Mouse (Mus musculus): ENCODE results near the gene Hspd1. TPM values are rescaled to one million over a fixed set of nuclear protein-coding genes. Genes with fewer than 3 reads are reported as not detected.
A peak's percentile ranks its signal among the peaks of the same experiment; 100 is the strongest.

Gene Hspd1
- polyA plus RNA-seq, 1 experiment from 2014 or later, result 295 TPM

GRCm38 (mm10) chr1:55089498-55090064, 1.5 kb upstream of the Hspd1 start:
- no peak overlapping the region for H3K27ac ChIP-seq (ENCODE audit: low read length)
- no peak overlapping the region for H3K9ac ChIP-seq (replicated peaks; ENCODE audit: low read depth, low read length)
- no peak overlapping the region for H3K4me3 ChIP-seq (replicated peaks; ENCODE audit: low read length)
- peak overlapping the region; percentile 80 for H3K4me2 ChIP-seq (ENCODE audit: low read length)
- peaks cover 6% of the 10 kb centered on the region; the same call in 1 of the 2 replicates for H3K36me3 ChIP-seq (ENCODE audit: control insufficient read depth, insufficient read depth)
- 91% methylated on average over 5 of the region's 5 CpGs for WGBS
- peaks cover 32% of the 10 kb centered on the region for H3K4me1 ChIP-seq (replicated peaks; ENCODE audit: control insufficient read depth, insufficient read depth, low read length)
- no peak for ATAC-seq
- no peaks in the 10 kb centered on the region for H3K9me3 ChIP-seq (ENCODE audit: control insufficient read depth, low read length)
- H3K27me3 ChIP-seq (replicated peaks; ENCODE audit: control insufficient read depth, insufficient read depth, low read length), result no peaks in the 10 kb centered on the region

- no peak for ATAC-seq
- 6% methylated on average over 16 of the region's 16 CpGs for WGBS
- peak overlapping the region; percentile 93 for H3K27ac ChIP-seq (ENCODE audit: low read length)
- peaks cover 6% of the 10 kb centered on the region; the same call in 1 of the 2 replicates for H3K36me3 ChIP-seq (ENCODE audit: control insufficient read depth, insufficient read depth)
- peak overlapping the region; percentile 84 for H3K4me3 ChIP-seq (replicated peaks; ENCODE audit: low read length)
- no peaks in the 10 kb centered on the region for H3K9me3 ChIP-seq (ENCODE audit: control insufficient read depth, low read length)
- peaks cover 32% of the 10 kb centered on the region for H3K4me1 ChIP-seq (replicated peaks; ENCODE audit: control insufficient read depth, insufficient read depth, low read length)
- H3K9ac ChIP-seq (replicated peaks; ENCODE audit: low read depth, low read length), result peak overlapping the region; percentile 95
- peak overlapping the region; percentile 80 for H3K4me2 ChIP-seq (ENCODE audit: low read length)
- H3K27me3 ChIP-seq (replicated peaks; ENCODE audit: control insufficient read depth, insufficient read depth, low read length), result no peaks in the 10 kb centered on the region
Observed at GRCm38 (mm10) chr1:55088611-55089497, 811 bp upstream of the Hspd1 start.

- ATAC-seq, result peak; percentile 59
- H3K4me1 ChIP-seq (replicated peaks; ENCODE audit: control insufficient read depth, insufficient read depth, low read length), result peaks cover 32% of the 10 kb centered on the region
- H3K4me3 ChIP-seq (replicated peaks; ENCODE audit: low read length), result peak overlapping the region; percentile 84
- H3K27me3 ChIP-seq (replicated peaks; ENCODE audit: control insufficient read depth, insufficient read depth, low read length), result no peaks in the 10 kb centered on the region
- H3K9ac ChIP-seq (replicated peaks; ENCODE audit: low read depth, low read length), result peak overlapping the region; percentile 95
- WGBS, result under 1% methylated on average over 52 of the region's 57 CpGs
- H3K9me3 ChIP-seq (ENCODE audit: control insufficient read depth, low read length), result 0 out of 2 replicates have a peak, but pooled peaks cover 3% of the 10 kb centered on the region
- peaks cover 18% of the 10 kb centered on the region for H3K36me3 ChIP-seq (ENCODE audit: control insufficient read depth, insufficient read depth)
- H3K4me2 ChIP-seq (ENCODE audit: low read length), result peak overlapping the region; percentile 95
- H3K27ac ChIP-seq (ENCODE audit: low read length), result peak overlapping the region; percentile 93
Observed at GRCm38 (mm10) chr1:55087401-55087904, 590 bp downstream of the Hspd1 start.

- Histone ChIP-seq H3K27ac (ENCODE audit: low read length) (peak overlapping the region; percentile 93), H3K4me1 (replicated peaks; ENCODE audit: control insufficient read depth, insufficient read depth, low read length) (peaks cover 32% of the 10 kb centered on the region), H3K9ac (replicated peaks; ENCODE audit: low read depth, low read length) (peak overlapping the region; percentile 95), H3K36me3 (ENCODE audit: control insufficient read depth, insufficient read depth) (peaks cover 21% of the 10 kb centered on the region), H3K9me3 (ENCODE audit: control insufficient read depth, low read length) (0 out of 2 replicates have a peak, but pooled peaks cover 3% of the 10 kb centered on the region), H3K4me2 (ENCODE audit: low read length) (peak overlapping the region; percentile 95), H3K27me3 (replicated peaks; ENCODE audit: control insufficient read depth, insufficient read depth, low read length) (no peaks in the 10 kb centered on the region), H3K4me3 (replicated peaks; ENCODE audit: low read length) (peak overlapping the region; percentile 84)
- WGBS, result 0% methylated on average over 13 of the region's 13 CpGs
- ATAC-seq, result no peak
Observed at GRCm38 (mm10) chr1:55086868-55087400, 1.1 kb downstream of the Hspd1 start.

- Histone ChIP-seq H3K4me2 (ENCODE audit: low read length) (peak overlapping the region; percentile 6; the same call in 1 of the 2 replicates), H3K36me3 (ENCODE audit: control insufficient read depth, insufficient read depth) (peaks cover 21% of the 10 kb centered on the region), H3K27ac (ENCODE audit: low read length) (no peak overlapping the region), H3K27me3 (replicated peaks; ENCODE audit: control insufficient read depth, insufficient read depth, low read length) (no peaks in the 10 kb centered on the region), H3K9me3 (ENCODE audit: control insufficient read depth, low read length) (0 out of 2 replicates have a peak, but pooled peaks cover 3% of the 10 kb centered on the region), H3K9ac (replicated peaks; ENCODE audit: low read depth, low read length) (no peak overlapping the region), H3K4me1 (replicated peaks; ENCODE audit: control insufficient read depth, insufficient read depth, low read length) (peaks cover 32% of the 10 kb centered on the region), H3K4me3 (replicated peaks; ENCODE audit: low read length) (no peak overlapping the region)
- ATAC-seq, result no peak
- WGBS, result 52% methylated on average over 7 of the region's 7 CpGs
Observed at GRCm38 (mm10) chr1:55085781-55086366, 2.2 kb downstream of the Hspd1 start.

GRCm38 (mm10) chr1:55082106-55082505, 5.9 kb downstream of the Hspd1 start:
- 0 out of 2 replicates have a peak, but pooled peaks cover 3% of the 10 kb centered on the region for H3K9me3 ChIP-seq (ENCODE audit: control insufficient read depth, low read length)
- H3K27me3 ChIP-seq (replicated peaks; ENCODE audit: control insufficient read depth, insufficient read depth, low read length), result no peaks in the 10 kb centered on the region
- WGBS, result 74% methylated on average over 1 of the region's 1 CpGs
- no peak overlapping the region for H3K4me3 ChIP-seq (replicated peaks; ENCODE audit: low read length)
- H3K36me3 ChIP-seq (ENCODE audit: control insufficient read depth, insufficient read depth), result peaks cover 43% of the 10 kb centered on the region
- no peak overlapping the region for H3K4me2 ChIP-seq (ENCODE audit: low read length)
- H3K27ac ChIP-seq (ENCODE audit: low read length), result no peak overlapping the region
- ATAC-seq, result no peak
- peaks cover 18% of the 10 kb centered on the region for H3K4me1 ChIP-seq (replicated peaks; ENCODE audit: control insufficient read depth, insufficient read depth, low read length)
- no peak overlapping the region for H3K9ac ChIP-seq (replicated peaks; ENCODE audit: low read depth, low read length)

GRCm38 (mm10) chr1:55079677-55080076, 8.4 kb downstream of the Hspd1 start:
- Histone ChIP-seq H3K4me3 (replicated peaks; ENCODE audit: low read length) (no peak overlapping the region), H3K36me3 (ENCODE audit: control insufficient read depth, insufficient read depth) (peaks cover 46% of the 10 kb centered on the region), H3K27me3 (replicated peaks; ENCODE audit: control insufficient read depth, insufficient read depth, low read length) (no peaks in the 10 kb centered on the region), H3K4me1 (replicated peaks; ENCODE audit: control insufficient read depth, insufficient read depth, low read length) (peaks cover under 1% of the 10 kb centered on the region; the same call in 1 of the 2 replicates), H3K9me3 (ENCODE audit: control insufficient read depth, low read length) (0 out of 2 replicates have a peak, but pooled peaks cover 3% of the 10 kb centered on the region), H3K4me2 (ENCODE audit: low read length) (no peak overlapping the region), H3K27ac (ENCODE audit: low read length) (no peak overlapping the region), H3K9ac (replicated peaks; ENCODE audit: low read depth, low read length) (no peak overlapping the region)
- ATAC-seq, result no peak
- WGBS, result 93% methylated on average over 4 of the region's 4 CpGs

- Histone ChIP-seq H3K4me2 (ENCODE audit: low read length) (no peak overlapping the region), H3K36me3 (ENCODE audit: control insufficient read depth, insufficient read depth) (peaks cover 29% of the 10 kb centered on the region), H3K4me3 (replicated peaks; ENCODE audit: low read length) (no peak overlapping the region), H3K27ac (ENCODE audit: low read length) (no peak overlapping the region), H3K9me3 (ENCODE audit: control insufficient read depth, low read length) (no peaks in the 10 kb centered on the region), H3K4me1 (replicated peaks; ENCODE audit: control insufficient read depth, insufficient read depth, low read length) (no peaks in the 10 kb centered on the region), H3K9ac (replicated peaks; ENCODE audit: low read depth, low read length) (no peak overlapping the region), H3K27me3 (replicated peaks; ENCODE audit: control insufficient read depth, insufficient read depth, low read length) (no peaks in the 10 kb centered on the region)
- WGBS, result 87% methylated on average over 2 of the region's 2 CpGs
- no peak for ATAC-seq
Observed at GRCm38 (mm10) chr1:55076849-55077516, 11.1 kb downstream of the Hspd1 start.

Measured in forebrain, embryonic 16.5 days (tissue).